Mouse (Mus musculus) left cerebral cortex, adult 11 months (tissue): ENCODE data around the gene Has3.

ENCODE experiments used
- DNase-seq: peaks from one replicate; pipeline ENCODE4 v3.0.0; 2022; ENCODE audit warnings: low spot score

The Has3 gene

GRCm38 (mm10) chr8:106932376-106933065, 62.5 kb downstream of the Has3 start:
- no peak for DNase-seq

GRCm38 (mm10) chr8:106933506-106934143, 63.6 kb downstream of the Has3 start:
- DNase-seq, result no peak
